Mouse (Mus musculus) brain, embryonic 14.5 days (tissue): ENCODE results near the gene Fahd1.

ENCODE experiments used
- CTCF ChIP-seq: fragments of 200-500 bp; IDR thresholded peaks from 2 replicates; pipeline ENCODE4 v1.5.1; 2012; ENCODE audit warnings: inconsistent platforms, mild to moderate bottlenecking, moderate library complexity, borderline replicate concordance; ENCODE audit not compliant: insufficient read depth, insufficient read length; ENCODE audit errors: extremely low read depth
- POLR2A ChIP-seq: fragments of 200-500 bp; IDR thresholded peaks from 2 replicates; pipeline ENCODE4 v1.6.1; 2012; ENCODE audit warnings: mild to moderate bottlenecking, inconsistent platforms, borderline replicate concordance; ENCODE audit not compliant: poor library complexity, insufficient read depth, insufficient read length, severe bottlenecking; ENCODE audit errors: extremely low read depth

DNA sequence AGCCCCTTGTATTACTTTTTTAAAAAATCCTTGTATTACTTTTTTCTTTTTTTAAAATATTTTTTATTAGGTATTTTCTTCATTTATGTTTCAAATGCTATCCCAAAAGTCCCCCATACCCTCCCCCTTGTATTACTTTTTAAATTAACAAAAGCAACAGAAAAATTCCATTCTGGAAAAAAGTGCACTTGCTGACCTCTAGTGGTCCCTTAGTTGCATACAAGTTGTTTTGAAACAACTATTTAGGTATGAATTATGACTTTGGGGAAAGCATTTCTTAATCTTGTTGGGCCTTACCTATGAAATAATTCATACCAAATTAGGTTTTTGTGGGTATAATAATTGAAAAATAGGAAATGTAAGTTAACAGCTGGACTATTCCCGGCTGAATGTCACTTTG, 32.7 kb downstream of the Fahd1 start:
- no peak for TF ChIP-seq CTCF
- TF ChIP-seq POLR2A = no peak
